Mouse (Mus musculus) liver, embryonic 14.5 days (tissue): ENCODE measurements around the gene Celf5. TPM values are rescaled to one million over a fixed set of nuclear protein-coding genes. Genes with fewer than 3 reads are reported as not detected.

Source experiments
- ATAC-seq: fragments of 200-750 bp; cut with Nextera tagmentation; 2 replicates; pipeline ENCODE4 v1.8.0; 2017; ENCODE audit warnings: moderate number of reproducible peaks, mild to moderate bottlenecking, moderate library complexity; ENCODE audit not compliant: insufficient read depth
- DNase-seq, 3 experiments: peaks; one replicate each; pipeline ENCODE4 v3.0.0-alpha.2; 2012 to 2013; ENCODE audit warnings: low read depth in 3 of 3, low spot score in 3 of 3
- H3K27ac ChIP-seq: fragments of 300-500 bp; sonication (generic); 2 replicates; pipeline ENCODE4 v1.5.1; 2014; ENCODE audit warnings: moderate library complexity, mild to moderate bottlenecking, control low read depth, inconsistent platforms
- H3K27me3 ChIP-seq: fragments of 300-500 bp; sonication (generic); 2 replicates; pipeline ENCODE4 v1.6.1; 2014; ENCODE audit warnings: mild to moderate bottlenecking, low read length, moderate library complexity; ENCODE audit not compliant: control insufficient read depth, insufficient read depth
- H3K36me3 ChIP-seq: fragments of 300-500 bp; sonication (generic); replicated peaks from 2 replicates; pipeline ENCODE4 v1.6.1; 2014; ENCODE audit warnings: low read depth; ENCODE audit not compliant: control insufficient read depth, insufficient read depth
- H3K4me1 ChIP-seq, 2 experiments: fragments of 200-500 bp in 1 of 2; fragments of 300-500 bp in 1 of 2; sonication (generic) in 1 of 2; replicated peaks; 2 replicates each; pipeline ENCODE4 v1.6.1; 2012 to 2014; ENCODE audit warnings: antibody characterized with exemption in 1 of 2, inconsistent platforms in 1 of 2, low read length in 1 of 2; ENCODE audit not compliant: control insufficient read depth in 2 of 2, insufficient read depth in 2 of 2
- H3K4me2 ChIP-seq: fragments of 300-500 bp; sonication (generic); 2 replicates; pipeline ENCODE4 v1.6.1; 2014; ENCODE audit warnings: low read depth, mild to moderate bottlenecking, control low read depth, moderate library complexity
- H3K4me3 ChIP-seq, 2 experiments: fragments of 200-500 bp in 1 of 2; fragments of 300-500 bp in 1 of 2; sonication (generic) in 1 of 2; 2 replicates each; pipeline ENCODE4 v1.5.1; 2012 to 2014; ENCODE audit warnings: low read depth in 2 of 2, low read length in 2 of 2, mild to moderate bottlenecking in 2 of 2, control low read depth in 1 of 2, inconsistent platforms in 1 of 2, moderate library complexity in 1 of 2; ENCODE audit not compliant: insufficient read depth in 1 of 2
- H3K9ac ChIP-seq: fragments of 300-500 bp; sonication (generic); replicated peaks from 2 replicates; pipeline ENCODE4 v1.6.1; 2014; ENCODE audit warnings: mild to moderate bottlenecking, control low read depth, moderate library complexity
- H3K9me3 ChIP-seq: fragments of 300-500 bp; sonication (generic); 2 replicates; pipeline ENCODE4 v1.6.1; 2016; ENCODE audit warnings: low read length, mixed read lengths; ENCODE audit not compliant: control insufficient read depth
- CTCF ChIP-seq: IDR thresholded peaks from 2 replicates; pipeline ENCODE4 v1.5.1; 2016; ENCODE audit warnings: antibody characterized with exemption, low read depth, control low read depth
- EP300 ChIP-seq: IDR thresholded peaks from 2 replicates; pipeline ENCODE4 v1.6.1; 2016; ENCODE audit warnings: antibody characterized with exemption, low read depth
- WGBS: fragments of 180-500 bp; shearing (Covaris S2); extraction: QIAGEN DNeasy Blood & Tissue Kit; methylation state at CpG from one replicate; pipeline ENCODE4 v1.1.7; 2014; ENCODE audit not compliant: insufficient replicate concordance; 5-methylcytosine and 5-hydroxymethylcytosine counted together
- polyA plus RNA-seq, 2 experiments: library from polyadenylated mRNA; depleted of rRNA in 1 of 2; stranded (reverse) in 1 of 2; unstranded in 1 of 2; fragments of >200 nt; fragmentation: Nextera tagmentation in 1 of 2; extraction: Ambion mirVana in 1 of 2; gene quantifications; 2 replicates each; pipeline versions ENCODE4 v1.2.1 to v1.2.3; 2012 to 2014

Celf5 gene
- polyA plus RNA-seq, 2 experiments = 0.02 TPM; not detected in 1

- Histone ChIP-seq H3K27me3 (peaks cover 56% of the 10 kb centered on the region), H3K9ac (no peak overlapping the region), H3K36me3 (no peaks in the 10 kb centered on the region), H3K4me1 (peaks cover 5% of the 10 kb centered on the region in 2 experiments), H3K9me3 (no peaks in the 10 kb centered on the region), H3K27ac (no peak overlapping the region), H3K4me2 (no peak overlapping the region), H3K4me3 (no peak overlapping the region)
- DNase-seq (no peak), ATAC-seq (no peak)
- no peak for TF ChIP-seq EP300
- TF ChIP-seq CTCF = no peak
- 29% methylated on average over 7 of the region's 7 CpGs for WGBS
Observed at GRCm38 (mm10) chr10:81462415-81462804, 20.1 kb downstream of the Celf5 start.

GRCm38 (mm10) chr10:81461673-81462414 lies 20.7 kb downstream of the Celf5 start:
- no peak for ATAC-seq
- DNase-seq = no peak
- no peak overlapping the region for H3K9ac ChIP-seq
- TF ChIP-seq EP300 = no peak
- no peak for TF ChIP-seq CTCF
- no peaks in the 10 kb centered on the region for H3K9me3 ChIP-seq
- H3K4me3 ChIP-seq = no peak overlapping the region
- no peaks in the 10 kb centered on the region for H3K36me3 ChIP-seq
- peaks cover 57% of the 10 kb centered on the region for H3K27me3 ChIP-seq
- H3K4me2 ChIP-seq = no peak overlapping the region
- H3K4me1 ChIP-seq = peaks cover 5% of the 10 kb centered on the region in 2 experiments
- WGBS = 2% methylated on average over 16 of the region's 16 CpGs
- H3K27ac ChIP-seq = no peak overlapping the region

- H3K9ac ChIP-seq = no peak overlapping the region
- no peak overlapping the region for H3K4me2 ChIP-seq
- no peak overlapping the region for H3K4me3 ChIP-seq
- H3K4me1 ChIP-seq = peaks cover 5% of the 10 kb centered on the region in 2 experiments
- H3K27me3 ChIP-seq = peaks cover 61% of the 10 kb centered on the region
- no peak for TF ChIP-seq EP300
- H3K27ac ChIP-seq = no peak overlapping the region
- no peaks in the 10 kb centered on the region for H3K36me3 ChIP-seq
- 28% methylated on average over 11 of the region's 11 CpGs for WGBS
- no peaks in the 10 kb centered on the region for H3K9me3 ChIP-seq
- DNase-seq (no peak), ATAC-seq (no peak)
Observed at GRCm38 (mm10) chr10:81460951-81461350, 21.6 kb downstream of the Celf5 start.

GRCm38 (mm10) chr10:81460471-81460870 lies 22.0 kb downstream of the Celf5 start:
- Histone ChIP-seq H3K27ac (no peak overlapping the region), H3K9me3 (no peaks in the 10 kb centered on the region), H3K9ac (no peak overlapping the region), H3K36me3 (no peaks in the 10 kb centered on the region), H3K4me1 (peaks cover 5% of the 10 kb centered on the region in 2 experiments), H3K4me3 (no peak overlapping the region), H3K27me3 (peaks cover 64% of the 10 kb centered on the region), H3K4me2 (no peak overlapping the region)
- ATAC-seq (no peak), DNase-seq (no peak)
- TF ChIP-seq EP300 = no peak
- TF ChIP-seq CTCF = no peak
- WGBS = 21% methylated on average over 20 of the region's 20 CpGs

GRCm38 (mm10) chr10:81459399-81459798 lies 23.1 kb downstream of the Celf5 start:
- 63% methylated on average over 21 of the region's 21 CpGs for WGBS
- DNase-seq (no peak), ATAC-seq (no peak)
- TF ChIP-seq EP300 (no peak), CTCF (no peak)
- Histone ChIP-seq H3K4me1 (peaks cover 0 to 4% of the 10 kb centered on the region in 2 experiments; a peak in 3 of 4 replicates), H3K4me3 (no peak overlapping the region), H3K9me3 (no peaks in the 10 kb centered on the region), H3K4me2 (no peak overlapping the region), H3K27me3 (peaks cover 73% of the 10 kb centered on the region), H3K27ac (no peak overlapping the region), H3K9ac (no peak overlapping the region), H3K36me3 (no peaks in the 10 kb centered on the region)
